Mouse (Mus musculus) limb, embryonic 12.5 days (tissue): ENCODE measurements around the gene Cd59a. TPM values are rescaled to one million over a fixed set of nuclear protein-coding genes. Genes with fewer than 3 reads are reported as not detected.

Source experiments
- polyA plus RNA-seq: library from polyadenylated mRNA; unstranded; fragments of >200 nt; fragmentation: Nextera tagmentation; extraction: Ambion mirVana; gene quantifications from 2 replicates; pipeline ENCODE4 v1.2.1, GENCODE M21; 2016

The Cd59a gene
- polyA plus RNA-seq, 1 experiment from 2014 or later: 17.3 TPM

Other genes with a start within 250 kb of the Cd59a start
- 20.0 and 22.6 TPM in 2 replicates for gene Lmo2, start 137.8 kb upstream of the Cd59a start, polyA plus RNA-seq
- gene Fbxo3, start 68.1 kb upstream of the Cd59a start, polyA plus RNA-seq: 54.7 and 55.0 TPM in 2 replicates
- 2.6 and 3.4 TPM in 2 replicates for gene 4931422A03Rik, start 67.4 kb upstream of the Cd59a start, polyA plus RNA-seq
- not detected in 2 replicates for gene Gm10912, start 30.0 kb upstream of the Cd59a start, polyA plus RNA-seq
- not detected in 2 replicates for gene Gm10799, start 27.3 kb upstream of the Cd59a start, polyA plus RNA-seq
- 3.4 and 4.2 TPM in 2 replicates for gene Cd59b, start 26.0 kb upstream of the Cd59a start, polyA plus RNA-seq
- gene A930018P22Rik, start 27.0 kb downstream of the Cd59a start, polyA plus RNA-seq: not detected in 2 replicates